Mouse (Mus musculus) MEL (cell line): ENCODE data around the gene Hmg20a.

Experiments used
- CHD1 ChIP-seq: IDR thresholded peaks from 2 replicates; pipeline ENCODE4 v1.6.1; 2012; ENCODE audit warnings: low read depth, mild to moderate bottlenecking, inconsistent platforms, low read length, improper control_type of control experiment
- CTCF ChIP-seq, 3 experiments: IDR thresholded peaks in 2 of 3; conservative IDR thresholded peaks in 1 of 3; 2 replicates each; pipeline ENCODE4 v1.5.1; 2011 to 2012; ENCODE audit warnings: low read length in 3 of 3, low read depth in 2 of 3, mild to moderate bottlenecking in 2 of 3, improper control_type of control experiment in 1 of 3, inconsistent platforms in 1 of 3, mixed read lengths in 1 of 3, moderate library complexity in 1 of 3; ENCODE audit not compliant: control insufficient read depth in 1 of 3, insufficient read depth in 1 of 3, poor library complexity in 1 of 3, severe bottlenecking in 1 of 3
- HCFC1 ChIP-seq: IDR thresholded peaks from 2 replicates; pipeline ENCODE4 v1.6.1; 2012; ENCODE audit warnings: low read depth, mild to moderate bottlenecking, inconsistent platforms, low read length, improper control_type of control experiment, moderate library complexity
- KAT2A ChIP-seq: conservative IDR thresholded peaks from 2 replicates; pipeline ENCODE4 v1.6.1; 2012; ENCODE audit warnings: low read depth, low read length, improper control_type of control experiment, inconsistent platforms
- MAX ChIP-seq: IDR thresholded peaks from 2 replicates; pipeline ENCODE4 v1.6.1; 2011; ENCODE audit warnings: low read length, improper control_type of control experiment
- POLR2A ChIP-seq, 2 experiments: IDR thresholded peaks; 2 replicates each; pipeline ENCODE4 v1.6.1; 2011 to 2012; ENCODE audit warnings: low read length in 2 of 2, mild to moderate bottlenecking in 2 of 2, control low read depth in 1 of 2, improper control_type of control experiment in 1 of 2, low read depth in 1 of 2, moderate library complexity in 1 of 2; ENCODE audit not compliant: control insufficient read depth in 1 of 2, insufficient read depth in 1 of 2, poor library complexity in 1 of 2
- POLR2AphosphoS5 ChIP-seq: IDR thresholded peaks from 2 replicates; pipeline ENCODE4 v1.6.1; 2012; ENCODE audit warnings: low read depth, borderline replicate concordance, mild to moderate bottlenecking, inconsistent platforms, low read length, moderate library complexity, mixed read lengths
- TAL1 ChIP-seq: IDR thresholded peaks from 2 replicates; pipeline ENCODE4 v1.6.1; 2012; ENCODE audit warnings: mild to moderate bottlenecking, inconsistent platforms, low read length, moderate library complexity, mixed read lengths
- TBP ChIP-seq: IDR thresholded peaks from 2 replicates; pipeline ENCODE4 v1.8.0; 2011; ENCODE audit warnings: low read depth, low read length, improper control_type of control experiment
- USF1 ChIP-seq: IDR thresholded peaks from 2 replicates; pipeline ENCODE4 v1.6.1; 2014; ENCODE audit warnings: low read depth, mild to moderate bottlenecking, inconsistent platforms, low read length, improper control_type of control experiment, moderate library complexity
- USF2 ChIP-seq, 2 experiments: IDR thresholded peaks; 2 replicates each; pipeline ENCODE4 v1.6.1; 2011 to 2012; ENCODE audit warnings: improper control_type of control experiment in 2 of 2, low read length in 2 of 2, borderline replicate concordance in 1 of 2, inconsistent platforms in 1 of 2, low read depth in 1 of 2, mild to moderate bottlenecking in 1 of 2; ENCODE audit not compliant: insufficient read depth in 1 of 2

DNA sequence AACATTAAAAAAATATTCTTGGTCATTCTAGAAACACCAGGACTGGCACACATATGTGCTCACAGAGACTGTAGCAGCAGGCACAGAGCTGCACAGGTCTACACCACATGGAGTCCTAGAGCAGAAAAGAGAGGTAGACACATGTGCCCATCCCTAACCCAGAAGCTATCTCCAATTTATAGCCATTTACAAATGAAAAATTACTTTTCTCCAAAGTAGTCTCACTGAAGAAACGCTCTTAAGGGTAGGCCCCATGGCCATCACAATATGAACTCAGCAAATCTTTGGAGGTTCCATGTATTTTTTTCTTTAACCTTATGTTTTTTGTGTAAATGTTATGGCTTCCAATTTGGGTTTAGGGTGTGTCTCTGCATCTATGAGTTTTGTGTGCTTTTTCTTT lies 1.8 kb downstream of the Hmg20a start:
- TF ChIP-seq MAX: no peak
- TF ChIP-seq POLR2A (IDR thresholded peaks at IDR 0.05; ENCODE audit: control insufficient read depth in 1 of 2, insufficient read depth in 1 of 2, low read depth in 1 of 2, low read length in 2 of 2, poor library complexity in 1 of 2): no peak
- no peak for TF ChIP-seq USF2 (IDR thresholded peaks at IDR 0.05; ENCODE audit: borderline replicate concordance in 1 of 2, insufficient read depth in 1 of 2, low read depth in 1 of 2, low read length in 2 of 2)
- no peak for TF ChIP-seq POLR2AphosphoS5
- no peak for TF ChIP-seq CHD1
- TF ChIP-seq TAL1: no peak
- no peak for TF ChIP-seq CTCF (IDR thresholded peaks at IDR 0.05 in 2 of 3, conservative IDR thresholded peaks at IDR 0.05 in 1 of 3; ENCODE audit: control insufficient read depth in 1 of 3, insufficient read depth in 1 of 3, low read depth in 2 of 3, low read length in 3 of 3, poor library complexity in 1 of 3, severe bottlenecking in 1 of 3)
- no peak for TF ChIP-seq HCFC1
- 0 out of 2 replicates have a peak, but pooled peaks have one; percentile 3 for TF ChIP-seq TBP
- TF ChIP-seq KAT2A: no peak
- TF ChIP-seq USF1: no peak
